Mouse (Mus musculus): ENCODE results near the gene A430089I19Rik.
"Not testable (repeated sequence)": the region's sequence is repeated elsewhere in the genome, so short reads cannot be mapped to it uniquely, and the experiment has no call there.

Gene A430089I19Rik

GRCm38 (mm10) chr5:94306696-94307095, at the start of gene A430089I19Rik:
Gene A430089I19Rik (minus strand): TSS chr5:94306796.
- DNase-seq (ENCODE audit: low spot score in 2 of 2), result not testable (repeated sequence)

- DNase-seq (ENCODE audit: low spot score in 2 of 2), result not testable (repeated sequence)
Measured at GRCm38 (mm10) chr5:94339449-94339848, 32.9 kb upstream of the A430089I19Rik start, which contains the start of gene AA792892. Gene AA792892 (plus strand): TSS chr5:94339749.

- not testable (repeated sequence) for DNase-seq (ENCODE audit: low spot score in 2 of 2)
Measured at GRCm38 (mm10) chr5:94314135-94314534, 7.5 kb upstream of the A430089I19Rik start, which contains the start of gene Gm6502. Gene Gm6502 (plus strand): TSS chr5:94314435.

All from frontal cortex, postnatal 14 days (tissue).